Mouse (Mus musculus) embryonic fibroblast, embryonic 13.5 days (primary cell): ENCODE results near the gene Hoxb6.

Experiments used
- CTCF ChIP-seq: IDR thresholded peaks from 2 replicates; pipeline ENCODE4 v1.5.1; 2011; ENCODE audit warnings: mild to moderate bottlenecking, control low read depth, low read length, moderate library complexity, borderline replicate concordance; ENCODE audit not compliant: insufficient read depth
- POLR2A ChIP-seq: IDR thresholded peaks from 2 replicates; pipeline ENCODE4 v1.6.1; 2011; ENCODE audit warnings: low read depth, mild to moderate bottlenecking, control low read depth, low read length, moderate library complexity

GRCm38 (mm10) chr11:96326705-96327104, 34.4 kb downstream of the Hoxb6 start:
- TF ChIP-seq CTCF (no peak), POLR2A (no peak)
